Mouse (Mus musculus): ENCODE measurements at regions not wholly inside any gene's neighbourhood (a gene's known extent, or its start where the extent isn't known, plus 50 kb on each side); places are given as distances from the start of the nearest gene placed in this dataset.

- H3K9ac ChIP-seq (ENCODE audit: low read length): no peak overlapping the region
- no peak overlapping the region for H3K4me2 ChIP-seq (ENCODE audit: low read length)
- H3K4me1 ChIP-seq (replicated peaks; ENCODE audit: control insufficient read depth, insufficient read depth, low read length): no peaks in the 10 kb centered on the region
- H3K27ac ChIP-seq (ENCODE audit: low read depth): no peak overlapping the region
- 46% methylated on average over 8 of the region's 8 CpGs for WGBS
- DNase-seq (ENCODE audit: low spot score): no peak
- no peaks in the 10 kb centered on the region for H3K36me3 ChIP-seq (ENCODE audit: control insufficient read depth, insufficient read depth, low read length)
- no peak overlapping the region for H3K4me3 ChIP-seq (ENCODE audit: low read depth, low read length)
- ATAC-seq (replicated peaks; ENCODE audit: low FRiP score, low TSS enrichment, low read depth): no peak
- no peaks in the 10 kb centered on the region for H3K27me3 ChIP-seq (replicated peaks; ENCODE audit: control insufficient read depth, insufficient read depth, low read length)
- no peaks in the 10 kb centered on the region for H3K9me3 ChIP-seq (ENCODE audit: control insufficient read depth, low read length)
Measured at GRCm38 (mm10) chr13:57003565-57004132, 107.9 kb upstream of the Trpc7 start.

- H3K4me1 ChIP-seq (replicated peaks; ENCODE audit: control insufficient read depth, insufficient read depth, low read length): no peaks in the 10 kb centered on the region
- no peak overlapping the region for H3K9ac ChIP-seq (ENCODE audit: low read length)
- no peaks in the 10 kb centered on the region for H3K9me3 ChIP-seq (ENCODE audit: control insufficient read depth, low read length)
- no peak overlapping the region for H3K4me3 ChIP-seq (ENCODE audit: low read depth, low read length)
- H3K27ac ChIP-seq (ENCODE audit: low read depth): no peak overlapping the region
- ATAC-seq (replicated peaks; ENCODE audit: low FRiP score, low TSS enrichment, low read depth) (no peak), DNase-seq (ENCODE audit: low spot score) (no peak)
- no peaks in the 10 kb centered on the region for H3K36me3 ChIP-seq (ENCODE audit: control insufficient read depth, insufficient read depth, low read length)
- H3K27me3 ChIP-seq (replicated peaks; ENCODE audit: control insufficient read depth, insufficient read depth, low read length): no peaks in the 10 kb centered on the region
- H3K4me2 ChIP-seq (ENCODE audit: low read length): no peak overlapping the region
Measured at GRCm38 (mm10) chr13:56992022-56992421, 96.2 kb upstream of the Trpc7 start.

DNA sequence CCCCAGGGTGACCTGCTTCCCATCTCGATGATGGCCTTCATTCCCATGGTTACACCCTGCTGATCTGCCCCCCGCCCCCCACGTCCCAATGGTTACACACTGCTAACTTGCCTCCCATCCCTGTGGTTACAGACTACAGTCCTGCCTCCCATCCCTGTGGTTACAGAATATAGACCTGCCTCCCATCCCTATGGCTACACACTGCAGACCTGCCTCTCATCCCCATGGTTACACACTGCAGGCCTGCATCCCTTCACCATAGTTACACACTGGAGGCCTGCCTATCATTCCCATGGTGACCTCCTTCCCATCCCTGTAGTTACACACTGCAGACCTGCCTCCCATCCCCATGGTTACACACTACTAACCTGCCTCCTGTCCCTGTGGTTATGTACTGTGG is 78.3 kb upstream of the Trpc7 start:
- Histone ChIP-seq H3K4me1 (replicated peaks; ENCODE audit: control insufficient read depth, insufficient read depth, low read length) (no peaks in the 10 kb centered on the region), H3K27me3 (replicated peaks; ENCODE audit: control insufficient read depth, insufficient read depth, low read length) (no peaks in the 10 kb centered on the region), H3K27ac (ENCODE audit: low read depth) (no peak overlapping the region), H3K4me2 (ENCODE audit: low read length) (no peak overlapping the region), H3K36me3 (ENCODE audit: control insufficient read depth, insufficient read depth, low read length) (no peaks in the 10 kb centered on the region), H3K9me3 (ENCODE audit: control insufficient read depth, low read length) (0 out of 2 replicates have a peak, but pooled peaks cover 6% of the 10 kb centered on the region), H3K9ac (ENCODE audit: low read length) (no peak overlapping the region), H3K4me3 (ENCODE audit: low read depth, low read length) (no peak overlapping the region)
- DNase-seq (ENCODE audit: low spot score): no peak
- WGBS: 65% methylated on average over 3 of the region's 3 CpGs
- ATAC-seq (replicated peaks; ENCODE audit: low FRiP score, low TSS enrichment, low read depth): no peak

DNA sequence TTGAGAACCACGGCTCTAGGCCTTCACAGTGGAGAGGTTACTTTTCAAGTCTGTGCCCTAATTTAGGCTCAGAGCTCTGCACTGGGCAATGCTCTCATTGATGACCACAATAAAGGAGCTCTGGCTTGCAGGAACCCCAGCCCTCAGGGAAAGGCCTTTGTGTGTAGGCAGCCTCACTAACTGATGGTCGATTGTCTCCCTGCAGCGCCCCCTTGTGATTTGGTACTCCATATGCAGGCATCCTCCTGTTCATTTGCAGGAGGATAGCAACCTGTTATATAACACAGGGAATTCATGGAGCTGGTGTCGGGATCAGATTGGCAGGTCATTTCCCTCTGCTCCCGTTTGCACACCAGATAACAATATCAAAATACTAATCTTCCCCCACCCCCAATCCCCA is 59.6 kb upstream of the Trpc7 start:
- ATAC-seq (replicated peaks; ENCODE audit: low FRiP score, low TSS enrichment, low read depth) (no peak), DNase-seq (ENCODE audit: low spot score) (no peak)
- H3K27me3 ChIP-seq (replicated peaks; ENCODE audit: control insufficient read depth, insufficient read depth, low read length): no peaks in the 10 kb centered on the region
- WGBS: 34% methylated on average over 5 of the region's 5 CpGs
- no peaks in the 10 kb centered on the region for H3K36me3 ChIP-seq (ENCODE audit: control insufficient read depth, insufficient read depth, low read length)
- no peak overlapping the region for H3K4me2 ChIP-seq (ENCODE audit: low read length)
- H3K9me3 ChIP-seq (ENCODE audit: control insufficient read depth, low read length): no peaks in the 10 kb centered on the region
- no peak overlapping the region for H3K4me3 ChIP-seq (ENCODE audit: low read depth, low read length)
- H3K27ac ChIP-seq (ENCODE audit: low read depth): no peak overlapping the region
- H3K4me1 ChIP-seq (replicated peaks; ENCODE audit: control insufficient read depth, insufficient read depth, low read length): no peaks in the 10 kb centered on the region
- no peak overlapping the region for H3K9ac ChIP-seq (ENCODE audit: low read length)

DNA sequence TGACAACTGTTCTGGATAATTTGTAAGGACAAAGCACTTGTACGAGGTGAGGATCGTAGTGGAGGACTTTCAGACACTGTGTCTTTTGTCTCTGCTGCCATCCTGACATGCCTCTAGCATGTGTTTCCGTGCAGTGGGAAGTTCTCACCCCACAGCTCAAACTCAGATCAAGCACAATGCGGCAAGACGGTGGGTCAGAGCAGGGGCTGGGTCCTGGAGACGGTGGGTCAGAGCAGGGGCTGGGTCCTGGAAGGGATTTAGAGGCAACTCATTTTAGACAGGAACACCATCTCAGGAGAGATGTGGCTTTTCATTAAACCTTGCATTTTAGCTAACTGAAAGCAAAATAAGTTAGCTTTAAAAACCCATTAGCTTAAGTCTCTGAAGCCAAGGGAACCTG is 52.3 kb upstream of the Trpc7 start:
- Histone ChIP-seq H3K27me3 (replicated peaks; ENCODE audit: control insufficient read depth, insufficient read depth, low read length) (no peaks in the 10 kb centered on the region), H3K4me3 (ENCODE audit: low read depth, low read length) (no peak overlapping the region), H3K27ac (ENCODE audit: low read depth) (no peak overlapping the region), H3K4me1 (replicated peaks; ENCODE audit: control insufficient read depth, insufficient read depth, low read length) (no peaks in the 10 kb centered on the region), H3K9me3 (ENCODE audit: control insufficient read depth, low read length) (no peaks in the 10 kb centered on the region), H3K36me3 (ENCODE audit: control insufficient read depth, insufficient read depth, low read length) (no peaks in the 10 kb centered on the region), H3K4me2 (ENCODE audit: low read length) (no peak overlapping the region), H3K9ac (ENCODE audit: low read length) (no peak overlapping the region)
- 84% methylated on average over 6 of the region's 6 CpGs for WGBS
- DNase-seq (ENCODE audit: low spot score) (no peak), ATAC-seq (replicated peaks; ENCODE audit: low FRiP score, low TSS enrichment, low read depth) (no peak)

DNA sequence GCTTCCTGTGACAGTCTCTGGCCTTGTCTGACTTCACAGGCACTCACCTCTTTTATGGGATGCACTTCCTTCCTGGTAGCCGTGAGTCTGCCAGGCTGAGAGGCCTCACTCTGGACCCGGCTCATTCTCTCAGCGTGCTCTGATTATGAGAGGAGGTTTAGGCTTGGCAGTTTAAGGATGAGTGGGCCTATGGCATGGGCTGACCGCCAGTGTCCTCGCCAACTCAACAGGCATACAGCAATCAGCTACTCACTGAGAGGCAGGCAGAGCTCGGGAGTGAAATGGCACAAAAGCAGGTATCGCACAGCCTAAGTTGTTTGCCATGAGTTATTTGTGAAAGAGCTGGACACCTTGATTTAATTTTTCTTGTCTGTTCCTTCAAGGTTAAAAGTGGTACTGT is 51.5 kb upstream of the Trpc7 start:
- DNase-seq (ENCODE audit: low spot score) (no peak), ATAC-seq (replicated peaks; ENCODE audit: low FRiP score, low TSS enrichment, low read depth) (no peak)
- H3K36me3 ChIP-seq (ENCODE audit: control insufficient read depth, insufficient read depth, low read length): no peaks in the 10 kb centered on the region

More for the DNA sequence above, 51.5 kb upstream of the Trpc7 start:
- no peaks in the 10 kb centered on the region for H3K9me3 ChIP-seq (ENCODE audit: control insufficient read depth, low read length)
- H3K27ac ChIP-seq (ENCODE audit: low read depth): no peak overlapping the region
- H3K4me1 ChIP-seq (replicated peaks; ENCODE audit: control insufficient read depth, insufficient read depth, low read length): no peaks in the 10 kb centered on the region
- H3K9ac ChIP-seq (ENCODE audit: low read length): no peak overlapping the region
- H3K4me2 ChIP-seq (ENCODE audit: low read length): no peak overlapping the region
- H3K27me3 ChIP-seq (replicated peaks; ENCODE audit: control insufficient read depth, insufficient read depth, low read length): no peaks in the 10 kb centered on the region
- H3K4me3 ChIP-seq (ENCODE audit: low read depth, low read length): no peak overlapping the region
- 80% methylated on average over 7 of the region's 7 CpGs for WGBS
